Mouse (Mus musculus): ENCODE results near the gene Riox2.

Gene Riox2

DNA sequence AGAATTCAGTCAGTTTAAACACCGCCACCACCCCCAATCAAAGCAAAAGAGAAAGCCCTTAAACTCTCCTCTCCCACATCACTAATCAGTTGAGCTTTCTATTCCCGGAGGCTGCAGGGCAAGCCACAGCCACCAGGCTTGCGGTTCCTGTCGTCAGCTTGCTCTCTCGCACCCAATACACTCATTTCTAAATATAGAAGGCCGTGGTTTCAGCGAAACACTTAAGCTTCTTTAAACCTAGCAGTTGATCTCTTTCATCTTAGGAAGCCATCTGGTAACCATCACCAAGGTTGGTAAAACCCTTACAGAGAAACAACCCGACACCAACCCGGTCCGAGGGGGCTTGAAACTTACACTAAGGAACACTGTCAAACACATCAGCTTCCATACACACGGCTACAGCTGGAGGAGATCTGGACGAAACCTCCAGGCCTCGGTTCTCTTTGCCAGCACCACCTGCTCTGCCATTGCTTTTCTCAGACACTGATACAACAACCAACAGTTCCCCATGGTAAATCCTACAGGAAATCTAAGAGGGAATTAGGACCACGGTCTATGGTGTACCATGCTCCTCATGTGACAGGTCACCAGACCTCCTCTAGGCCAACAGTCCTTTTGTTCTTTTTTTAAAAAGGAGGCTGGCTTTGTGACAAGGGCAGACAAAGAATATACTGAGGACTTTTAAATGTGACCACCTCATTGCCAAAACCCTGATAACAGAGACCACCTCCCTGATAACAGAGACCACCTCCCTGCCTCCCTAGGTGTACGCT lies 46.1 kb downstream of the Riox2 start:
- DNase-seq (ENCODE audit: low spot score), result no peak

GRCm38 (mm10) chr16:59521752-59522423 lies 50.3 kb downstream of the Riox2 start:
- no peak for DNase-seq (ENCODE audit: low spot score)

- DNase-seq (ENCODE audit: low spot score), result no peak
These were observed 55.4 kb downstream of the Riox2 start for GRCm38 (mm10) chr16:59526939-59527338.

- DNase-seq (ENCODE audit: low spot score), result no peak
These were observed 58.0 kb downstream of the Riox2 start for GRCm38 (mm10) chr16:59529570-59529969.

DNA sequence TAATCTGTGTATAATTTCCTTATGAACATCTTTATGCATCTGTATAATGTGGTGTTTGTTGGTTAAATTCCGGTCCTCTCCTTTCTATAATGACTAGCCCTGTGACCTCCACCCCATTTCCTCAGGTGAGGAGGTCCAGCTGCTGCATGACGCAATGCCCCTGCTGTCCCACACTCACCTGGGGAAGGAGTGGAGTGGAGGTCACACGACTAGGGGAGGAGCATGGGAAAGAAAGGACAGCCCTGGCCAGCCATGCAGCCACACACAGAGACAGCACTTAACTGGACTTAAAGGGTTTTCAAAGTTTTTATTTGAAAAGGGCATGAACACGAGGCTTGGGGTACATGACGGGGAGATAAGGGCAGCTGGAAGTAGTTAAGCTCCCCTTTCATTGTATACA lies 59.7 kb downstream of the Riox2 start:
- DNase-seq (ENCODE audit: low spot score), result no peak

GRCm38 (mm10) chr16:59532561-59532960 lies 61.0 kb downstream of the Riox2 start:
- DNase-seq (ENCODE audit: low spot score), result no peak

DNA sequence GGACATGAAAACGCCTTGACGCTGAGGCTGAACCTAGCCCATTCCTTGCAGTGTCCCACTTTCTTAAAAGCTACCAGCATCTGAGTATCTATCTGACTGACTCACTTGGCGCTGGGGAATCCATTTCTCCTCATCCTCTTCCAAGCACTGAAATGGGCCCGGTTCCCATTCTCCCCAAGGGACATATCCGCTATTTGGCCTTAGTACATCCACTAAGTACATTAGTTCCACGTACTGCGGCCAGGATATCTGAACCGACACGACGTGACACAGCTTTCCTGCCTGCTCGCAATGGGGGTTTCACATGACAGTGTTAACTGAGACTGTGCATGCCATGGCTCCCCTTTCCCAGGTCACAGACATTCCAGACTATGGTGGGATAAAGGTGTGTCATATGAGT lies 62.8 kb downstream of the Riox2 start:
- no peak for DNase-seq (ENCODE audit: low spot score)

- DNase-seq (ENCODE audit: low spot score), result no peak
These were observed 64.1 kb downstream of the Riox2 start for GRCm38 (mm10) chr16:59535673-59536072.

DNA sequence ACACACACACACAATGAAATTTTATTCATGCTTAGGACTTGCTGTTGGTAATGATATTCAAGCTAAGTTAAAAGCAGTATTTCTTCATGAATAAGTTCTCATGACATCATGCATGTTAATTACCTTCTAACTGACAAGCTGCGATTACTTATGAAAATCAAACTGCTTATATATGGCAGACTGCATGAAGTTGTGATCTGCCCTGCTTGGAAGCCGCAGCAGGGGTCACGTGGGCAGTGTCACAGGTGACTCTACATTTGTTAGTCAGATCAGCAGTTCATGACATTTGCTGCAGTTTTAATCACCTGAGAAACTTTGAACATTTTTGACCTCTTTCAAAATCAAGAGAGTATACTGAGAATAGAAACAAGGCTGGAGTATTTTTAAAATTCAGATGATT lies 69.4 kb downstream of the Riox2 start:
- no peak for DNase-seq (ENCODE audit: low spot score)

DNA sequence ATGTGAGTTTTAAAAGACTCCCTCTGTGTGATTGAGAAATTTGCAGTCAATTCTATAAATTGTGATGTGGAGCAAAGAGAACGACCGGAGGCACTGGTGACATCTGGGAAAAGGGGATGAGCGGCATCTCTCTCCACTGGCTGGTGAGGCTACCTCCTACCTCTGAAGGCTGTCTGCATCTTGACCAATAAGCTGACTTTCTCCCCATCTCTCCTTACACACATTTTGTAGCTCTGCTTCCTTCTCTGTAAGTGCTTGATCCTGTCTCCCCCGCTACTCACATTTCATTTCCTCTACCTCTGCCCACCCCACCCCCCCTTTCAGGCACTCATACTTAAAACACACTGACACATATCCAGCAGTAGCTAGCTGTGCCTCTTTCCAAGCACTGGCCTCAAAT lies 69.8 kb downstream of the Riox2 start:
- DNase-seq (ENCODE audit: low spot score), result no peak
